Mouse (Mus musculus): ENCODE results near the gene Gm4181.
"Not testable (repeated sequence)": the region's sequence is repeated elsewhere in the genome, so short reads cannot be mapped to it uniquely, and the experiment has no call there.

GRCm38 (mm10) chr14:51632426-51632825, 3.0 kb downstream of the Gm4181 start:
- TF ChIP-seq GATA1 (IDR thresholded peaks at IDR 0.05; ENCODE audit: borderline replicate concordance, low read length); FLI1 (IDR thresholded peaks at IDR 0.05; ENCODE audit: low read length): not testable (repeated sequence)
